Mouse (Mus musculus) CH12F3 (cell line): ENCODE results near the gene Cox7a1.
"Not testable (repeated sequence)": the region's sequence is repeated elsewhere in the genome, so short reads cannot be mapped to it uniquely, and the experiment has no call there.

ENCODE experiments used
- in situ Hi-C: fragments of 300-500 bp; cut with MboI; formaldehyde crosslinking; loops from 2 replicates; pipeline ENCODE4 v1.14.3; 2020; ENCODE audit warnings: low sequenced_read_pairs

The Cox7a1 gene

GRCm38 (mm10) chr7:30192088-30192487 is 8.1 kb downstream of the Cox7a1 start:
- in situ Hi-C loops = no loop called here

GRCm38 (mm10) chr7:30193013-30193412 is 9.1 kb downstream of the Cox7a1 start:
- in situ Hi-C loops = no loop called here

- in situ Hi-C loops = no loop called here
Measured at GRCm38 (mm10) chr7:30193581-30194100, 9.7 kb downstream of the Cox7a1 start.

GRCm38 (mm10) chr7:30194101-30194831 is 10.3 kb downstream of the Cox7a1 start:
- in situ Hi-C loops = no loop called here

- in situ Hi-C loops = no loop called here
Measured at GRCm38 (mm10) chr7:30194884-30195283, 10.9 kb downstream of the Cox7a1 start.

GRCm38 (mm10) chr7:30195461-30195860 is 11.5 kb downstream of the Cox7a1 start:
- in situ Hi-C loops = no loop called here

GRCm38 (mm10) chr7:30196171-30196570 is 12.2 kb downstream of the Cox7a1 start:
- in situ Hi-C loops = no loop called here

- in situ Hi-C loops = no loop called here
Measured at GRCm38 (mm10) chr7:30197592-30198129, 13.7 kb downstream of the Cox7a1 start.

GRCm38 (mm10) chr7:30198481-30198971 is 14.6 kb downstream of the Cox7a1 start, which contains the start of gene Capns1:
TSS of gene Capns1 (minus strand) at chr7:30198811.
- in situ Hi-C loops = no loop called here

GRCm38 (mm10) chr7:30199498-30200139 is 15.7 kb downstream of the Cox7a1 start:
- in situ Hi-C loops = no loop called here

GRCm38 (mm10) chr7:30200200-30200599 is 16.3 kb downstream of the Cox7a1 start:
- in situ Hi-C loops = no loop called here

- in situ Hi-C loops = not testable (repeated sequence)
Measured at GRCm38 (mm10) chr7:30200661-30201060, 16.7 kb downstream of the Cox7a1 start.

GRCm38 (mm10) chr7:30202895-30203690 is 19.1 kb downstream of the Cox7a1 start:
- in situ Hi-C loops = no loop called here

- in situ Hi-C loops = no loop called here
Measured at GRCm38 (mm10) chr7:30204380-30204779, 20.4 kb downstream of the Cox7a1 start.

GRCm38 (mm10) chr7:30205383-30205782 is 21.4 kb downstream of the Cox7a1 start:
- in situ Hi-C loops = no loop called here

GRCm38 (mm10) chr7:30206364-30206763 is 22.4 kb downstream of the Cox7a1 start:
- in situ Hi-C loops = not testable (repeated sequence)

- in situ Hi-C loops = no loop called here
Measured at GRCm38 (mm10) chr7:30211025-30211424, 27.1 kb downstream of the Cox7a1 start.

- in situ Hi-C loops = no loop called here
Measured at GRCm38 (mm10) chr7:30213881-30214280, 29.9 kb downstream of the Cox7a1 start.

GRCm38 (mm10) chr7:30215875-30216274 is 31.9 kb downstream of the Cox7a1 start:
- in situ Hi-C loops = no loop called here

GRCm38 (mm10) chr7:30216723-30217151 is 32.8 kb downstream of the Cox7a1 start:
- in situ Hi-C loops = no loop called here

GRCm38 (mm10) chr7:30217277-30217676 is 33.3 kb downstream of the Cox7a1 start:
- in situ Hi-C loops = no loop called here
